Mouse (Mus musculus) inflammation-experienced regulatory T-cells, adult 6 months (primary cell): ENCODE measurements around the gene Nelfb. TPM values are rescaled to one million over a fixed set of nuclear protein-coding genes. Genes with fewer than 3 reads are reported as not detected.

ENCODE experiments used
- ATAC-seq: one replicate; pipeline ENCODE4 v1.8.0; 2017
- polyA plus RNA-seq, 3 experiments: library from polyadenylated mRNA; unstranded; fragments of 100-300 nt; shearing (Covaris generic); gene quantifications; one replicate each; pipeline ENCODE4 v1.2.1; 2017

The Nelfb gene
- polyA plus RNA-seq, 3 experiments from 2014 or later, result 46.6 to 50.3 (median 47.0) TPM

DNA sequence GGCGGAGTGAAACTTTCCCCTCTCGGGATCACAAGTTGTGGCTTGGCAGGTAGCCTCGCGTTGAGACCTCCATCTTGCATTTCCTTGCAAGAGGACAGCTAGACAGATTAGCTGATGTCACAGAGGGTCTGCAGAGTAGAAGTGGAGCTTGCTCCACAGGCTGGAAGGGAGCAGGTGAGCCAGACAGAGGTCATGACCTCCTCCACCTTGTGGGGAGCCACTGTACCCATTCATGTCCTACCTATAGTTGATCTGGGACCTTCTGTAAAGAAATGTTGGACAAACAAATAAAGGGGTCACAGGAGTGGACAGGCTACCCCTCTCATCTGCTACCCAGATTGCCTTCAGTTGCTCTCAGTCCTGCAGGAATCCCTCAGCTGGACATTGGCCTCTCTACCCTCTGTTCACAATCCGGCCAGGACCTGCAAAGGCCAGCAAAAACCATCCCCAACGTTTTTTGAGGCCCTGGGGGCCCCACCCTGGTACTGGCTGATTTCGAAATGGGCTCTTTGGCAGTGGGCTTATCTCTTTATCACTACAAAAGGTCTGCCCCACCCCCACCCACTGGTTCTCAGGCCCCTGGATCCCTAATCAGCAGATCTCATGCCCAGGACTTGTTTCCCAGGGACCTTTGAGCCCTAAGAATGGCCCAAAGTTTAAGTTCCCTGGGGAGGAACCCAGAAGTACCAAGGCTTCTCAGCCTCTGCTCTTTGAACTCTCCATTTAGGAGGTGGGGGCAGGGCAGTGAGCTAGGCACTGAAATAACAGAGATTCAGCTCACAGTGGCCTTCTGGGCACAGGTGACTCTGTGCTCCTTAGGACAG is 36.2 kb downstream of the Nelfb start:
- no peak for ATAC-seq

DNA sequence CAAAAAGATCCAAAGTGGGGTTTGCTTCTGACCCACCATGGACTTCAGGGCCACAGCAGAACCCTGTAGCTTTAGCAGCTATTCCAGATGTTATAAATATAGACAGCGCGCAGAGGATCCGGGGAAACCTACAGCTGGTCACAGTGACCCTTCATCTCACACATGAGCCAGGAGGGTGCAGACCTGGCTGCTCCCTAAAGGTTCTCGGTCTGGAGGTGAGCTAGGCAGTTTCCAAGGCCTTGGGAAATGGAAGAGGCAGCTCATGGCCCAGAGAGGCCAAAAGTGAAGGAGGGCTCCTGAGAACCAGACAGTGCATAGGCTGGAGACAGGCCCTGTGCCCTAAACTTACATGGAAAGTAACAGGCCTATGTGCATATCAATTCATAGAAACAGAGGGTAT is 37.5 kb downstream of the Nelfb start:
- ATAC-seq, result no peak

DNA sequence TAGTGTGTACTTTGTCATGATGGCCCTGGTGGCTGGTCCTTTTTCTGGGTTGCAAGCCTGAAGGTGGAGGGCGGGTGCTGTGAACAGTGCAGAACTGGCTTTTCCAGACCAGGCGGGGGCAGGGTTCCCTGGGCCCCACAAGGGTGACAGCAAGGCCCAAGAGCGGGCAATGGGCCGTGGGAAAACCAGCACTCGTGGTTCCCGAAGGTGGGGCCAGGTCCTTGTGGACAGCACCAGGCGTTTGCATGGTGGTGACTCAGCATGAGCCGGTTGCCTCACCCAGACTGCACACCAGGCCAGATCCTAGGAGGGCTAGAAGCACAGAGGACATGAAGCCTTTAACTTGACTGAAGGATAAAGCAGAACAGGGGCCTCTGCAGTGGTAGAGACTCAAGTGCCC is 38.7 kb downstream of the Nelfb start:
- no peak for ATAC-seq

GRCm38 (mm10) chr2:25171769-25172153 is 39.5 kb downstream of the Nelfb start:
- ATAC-seq, result no peak

- ATAC-seq, result no peak
These were observed 40.1 kb downstream of the Nelfb start for GRCm38 (mm10) chr2:25171101-25171768.

DNA sequence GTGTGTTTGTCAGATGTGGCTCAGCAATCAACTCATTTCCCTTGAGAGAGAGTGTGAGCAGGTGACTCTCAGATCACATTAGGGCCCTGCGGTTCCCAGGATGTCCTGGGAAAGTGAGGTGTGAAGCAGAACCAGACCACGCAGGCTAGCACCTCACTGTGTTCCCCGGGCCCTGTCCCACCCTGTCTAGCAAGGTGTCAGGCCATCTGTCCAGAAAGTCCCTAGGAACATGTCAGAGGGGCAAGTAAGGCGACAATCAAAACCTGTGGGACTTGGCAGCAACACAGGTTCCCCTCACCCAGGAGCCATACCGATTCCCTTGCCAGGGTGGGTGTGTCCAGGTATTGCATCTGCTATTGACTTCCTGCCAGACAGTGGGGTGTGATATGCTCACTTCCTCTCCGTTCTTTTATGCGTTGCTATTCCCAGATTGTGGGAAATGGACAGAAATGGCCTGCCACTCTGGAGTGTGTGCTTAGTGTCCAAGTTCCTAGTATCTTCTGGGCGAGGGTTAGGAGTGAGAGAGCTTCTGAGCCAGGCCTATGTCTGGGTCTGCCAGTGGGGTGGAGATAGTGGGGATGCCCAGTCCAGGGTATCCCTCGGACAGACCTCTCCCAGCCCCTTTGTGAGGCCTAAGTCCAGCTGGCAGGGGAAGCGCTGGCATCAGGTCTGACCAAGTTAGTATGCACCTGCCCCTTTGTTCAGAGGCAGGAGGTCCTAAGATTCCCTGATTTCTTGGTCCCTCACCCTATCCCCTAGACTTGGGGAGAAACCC is 40.8 kb downstream of the Nelfb start:
- ATAC-seq, result peak; percentile 38

- no peak for ATAC-seq
These were observed 41.5 kb downstream of the Nelfb start for GRCm38 (mm10) chr2:25169778-25170177.

DNA sequence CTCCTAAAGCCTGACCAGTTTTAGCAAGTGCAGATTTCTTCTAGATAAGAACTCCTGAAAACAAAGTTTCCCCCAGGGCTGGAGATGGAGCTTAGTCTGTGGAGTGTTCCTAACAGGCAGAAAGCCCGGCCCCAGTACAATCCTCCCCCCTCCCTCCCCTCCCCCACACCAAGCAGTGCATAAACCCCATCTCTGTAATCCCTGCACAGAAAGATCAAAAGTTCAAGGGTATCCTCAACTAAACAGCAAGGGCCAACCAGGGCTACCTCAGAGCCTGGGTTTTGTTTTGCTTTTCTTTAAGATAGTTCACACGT is 42.7 kb downstream of the Nelfb start:
- ATAC-seq, result no peak

DNA sequence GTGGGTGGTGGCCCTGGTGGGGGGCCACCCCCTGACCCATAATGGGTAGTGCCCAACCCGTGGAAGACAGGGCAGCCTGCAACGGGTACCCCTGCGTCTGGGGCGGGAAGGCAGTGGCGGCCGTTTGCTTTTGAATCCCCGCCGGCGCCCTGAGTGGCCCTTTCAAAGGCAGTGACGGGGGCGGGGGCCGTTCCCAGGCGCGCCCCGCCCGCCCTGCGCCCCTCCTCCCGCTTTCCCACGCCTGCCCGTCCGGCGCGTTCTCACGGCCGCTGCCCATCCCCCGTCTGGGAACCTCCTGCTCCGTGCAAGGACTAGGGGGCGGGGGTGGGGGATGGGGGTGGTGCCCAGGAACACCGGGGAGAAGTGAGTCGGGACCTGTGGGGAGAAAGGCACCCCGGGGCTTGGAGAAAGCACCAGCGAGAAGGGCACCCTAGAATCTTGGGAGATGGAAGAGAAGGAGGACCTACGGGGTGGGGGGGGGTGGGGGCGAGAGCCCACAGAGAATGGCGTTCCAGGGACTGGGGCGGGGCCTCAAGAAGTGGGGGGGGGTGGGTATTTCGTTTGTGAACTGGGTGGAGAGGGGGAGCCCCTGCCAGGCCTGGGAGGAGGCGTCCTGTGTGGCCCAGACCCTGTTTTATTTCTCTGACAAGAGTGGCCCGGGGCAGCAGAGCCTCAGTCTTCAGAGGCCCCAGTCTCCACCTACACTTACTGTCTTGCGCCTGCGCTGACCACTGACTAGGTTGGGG is 43.2 kb downstream of the Nelfb start:
- ATAC-seq, result no peak

GRCm38 (mm10) chr2:25167481-25167880 is 43.8 kb downstream of the Nelfb start:
- no peak for ATAC-seq

- ATAC-seq, result peak; percentile 69
These were observed 53.6 kb downstream of the Nelfb start for GRCm38 (mm10) chr2:25157655-25158054.

- no peak for ATAC-seq
These were observed 54.3 kb downstream of the Nelfb start for GRCm38 (mm10) chr2:25156990-25157389.

DNA sequence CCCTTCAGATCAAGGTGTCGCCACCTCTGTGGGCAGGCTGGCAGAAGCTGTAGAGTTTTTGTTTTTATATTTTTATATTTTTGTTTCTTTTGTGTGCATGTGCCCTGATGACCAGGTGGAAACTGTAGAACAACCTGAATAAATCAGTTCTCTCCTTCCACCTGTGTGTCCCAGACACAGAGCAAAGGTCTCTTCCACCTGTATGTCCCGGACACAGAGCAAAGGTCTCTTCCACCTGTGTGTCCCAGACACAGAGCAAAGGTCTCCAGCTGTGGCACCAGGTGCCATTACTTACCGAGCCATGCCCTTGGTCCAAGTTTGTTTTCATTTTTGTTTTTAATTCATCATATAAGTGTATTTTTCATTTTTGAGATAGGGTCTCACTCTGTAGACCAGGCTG is 55.1 kb downstream of the Nelfb start:
- ATAC-seq, result no peak

DNA sequence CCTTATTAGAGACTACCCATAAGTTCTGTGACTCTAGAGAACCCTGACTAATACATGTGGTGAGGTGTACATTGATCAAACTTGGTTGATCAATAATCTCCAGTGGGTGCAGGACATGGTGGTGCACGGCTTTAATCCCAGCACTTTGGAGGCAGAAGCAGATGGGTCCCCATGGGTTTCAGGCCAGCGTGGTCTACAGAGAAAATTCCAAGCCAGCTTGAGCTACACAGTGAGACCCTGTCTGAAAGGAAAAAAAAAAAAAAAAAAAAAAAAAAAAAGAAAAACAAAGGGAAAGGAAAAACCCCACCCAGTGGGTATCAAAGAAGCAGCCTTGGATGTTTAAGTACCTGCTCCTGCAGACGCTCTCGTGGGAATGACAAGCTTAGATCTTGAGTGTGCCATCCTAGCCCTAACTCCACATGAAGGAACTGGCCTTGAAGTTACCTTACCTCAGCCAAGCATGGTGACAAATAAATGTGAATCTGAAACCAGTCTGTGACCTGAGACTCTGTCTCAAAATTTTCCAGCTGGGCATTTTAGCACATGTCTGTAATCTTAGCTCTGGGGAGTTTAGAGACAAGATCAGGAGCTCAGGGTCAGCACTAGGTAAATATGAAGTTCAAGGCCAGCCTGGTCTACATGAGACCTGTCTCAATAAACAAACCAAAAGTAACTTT is 59.9 kb downstream of the Nelfb start:
- no peak for ATAC-seq

Other genes starting within 250 kb of the Nelfb start
- 10 to 100 TPM; 21.5 to 42.4 (median 41.8) TPM for gene Dph7, start 249.1 kb downstream of the Nelfb start, polyA plus RNA-seq
- 100 to 1,000 TPM in 2 of 3 experiments, 10 to 100 TPM in 1; 98.7 to 106 (median 103) TPM for gene Mrpl41, start 236.4 kb downstream of the Nelfb start, polyA plus RNA-seq
- gene Pnpla7, start 235.5 kb downstream of the Nelfb start, polyA plus RNA-seq, result 10 to 100 TPM; 50.7 to 80.7 (median 77.0) TPM
- 10 to 100 TPM; 11.3 to 20.4 (median 11.4) TPM for gene Nsmf, start 157.1 kb downstream of the Nelfb start, polyA plus RNA-seq
- gene Entpd8, start 131.2 kb downstream of the Nelfb start, polyA plus RNA-seq, result under 1 TPM in 1 of 3 experiments, not detected in 2; 0.90 TPM
- gene Noxa1, start 116.3 kb downstream of the Nelfb start, polyA plus RNA-seq, result 1 to 10 TPM in 2 of 3 experiments, under 1 TPM in 1; 0.68 to 4.2 (median 4.2) TPM
- gene Nrarp, start 30.7 kb downstream of the Nelfb start, polyA plus RNA-seq, result 1 to 10 TPM in 1 of 3 experiments, under 1 TPM in 2; 0.54 to 1.2 (median 0.59) TPM
- 10 to 100 TPM; 55.3 to 73.9 (median 67.2) TPM for gene Tor4a, start 14.6 kb downstream of the Nelfb start, polyA plus RNA-seq
- gene Stpg3, start 3.1 kb upstream of the Nelfb start, polyA plus RNA-seq, result not detected
- gene Fam166a, start 7.3 kb upstream of the Nelfb start, polyA plus RNA-seq, result not detected
- gene Tubb4b, start 13.2 kb upstream of the Nelfb start, polyA plus RNA-seq, result 100 to 1,000 TPM in 1 of 3 experiments, 10 to 100 TPM in 2; 90.3 to 208 (median 96.5) TPM
- gene Slc34a3, start 22.9 kb upstream of the Nelfb start, polyA plus RNA-seq, result not detected
- gene Rnf224, start 25.3 kb upstream of the Nelfb start, polyA plus RNA-seq, result not detected
- gene Rnf208, start 30.8 kb upstream of the Nelfb start, polyA plus RNA-seq, result 1 to 10 TPM in 1 of 3 experiments, under 1 TPM in 2; 0.53 to 1.6 (median 0.99) TPM
- not detected for gene Cysrt1, start 31.0 kb upstream of the Nelfb start, polyA plus RNA-seq
- 1 to 10 TPM; 2.3 to 9.2 (median 4.0) TPM for gene AL732309.1, start 35.4 kb upstream of the Nelfb start, polyA plus RNA-seq
- gene Tmem203, start 44.0 kb upstream of the Nelfb start, polyA plus RNA-seq, result 10 to 100 TPM in 1 of 3 experiments, 1 to 10 TPM in 2; 8.3 to 13.7 (median 8.7) TPM
- 1 to 10 TPM; 3.4 to 4.7 (median 3.9) TPM for gene Tprn, start 51.1 kb upstream of the Nelfb start, polyA plus RNA-seq
- gene Ssna1, start 60.9 kb upstream of the Nelfb start, polyA plus RNA-seq, result 100 to 1,000 TPM; 111 to 156 (median 121) TPM
- 10 to 100 TPM; 29.3 to 44.6 (median 39.2) TPM for gene Anapc2, start 61.0 kb upstream of the Nelfb start, polyA plus RNA-seq
- not detected for gene Tmem210, start 76.7 kb upstream of the Nelfb start, polyA plus RNA-seq
- not detected for gene Lrrc26, start 78.4 kb upstream of the Nelfb start, polyA plus RNA-seq
- not detected for gene Grin1, start 107.7 kb upstream of the Nelfb start, polyA plus RNA-seq
- 10 to 100 TPM; 21.2 to 24.3 (median 23.1) TPM for gene Man1b1, start 120.8 kb upstream of the Nelfb start, polyA plus RNA-seq
- gene Dpp7, start 144.9 kb upstream of the Nelfb start, polyA plus RNA-seq, result 10 to 100 TPM; 10.2 to 24.6 (median 21.1) TPM
- gene Uap1l1, start 154.2 kb upstream of the Nelfb start, polyA plus RNA-seq, result 10 to 100 TPM; 12.2 to 20.6 (median 18.3) TPM
- gene Sapcd2, start 160.8 kb upstream of the Nelfb start, polyA plus RNA-seq, result 10 to 100 TPM in 1 of 3 experiments, under 1 TPM in 2; 0.44 to 10.5 (median 0.80) TPM
- gene Entpd2, start 184.4 kb upstream of the Nelfb start, polyA plus RNA-seq, result 1 to 10 TPM in 1 of 3 experiments, under 1 TPM in 1, not detected in 1; 0.49 to 1.3 TPM
- gene Npdc1, start 187.9 kb upstream of the Nelfb start, polyA plus RNA-seq, result 1 to 10 TPM; 2.8 to 6.1 (median 6.0) TPM
- 10 to 100 TPM in 1 of 3 experiments, 1 to 10 TPM in 2; 4.1 to 14.7 (median 7.2) TPM for gene Fut7, start 211.8 kb upstream of the Nelfb start, polyA plus RNA-seq
- gene Abca2, start 217.2 kb upstream of the Nelfb start, polyA plus RNA-seq, result 10 to 100 TPM; 31.4 to 59.3 (median 41.8) TPM
- gene Clic3, start 245.3 kb upstream of the Nelfb start, polyA plus RNA-seq, result 1 to 10 TPM; 1.2 to 1.9 (median 1.6) TPM
- 10 to 100 TPM; 70.4 to 92.1 (median 89.2) TPM for gene Paxx, start 249.6 kb upstream of the Nelfb start, polyA plus RNA-seq